Mouse (Mus musculus) adrenal gland (tissue): ENCODE data around the gene Dtx2.
"Not testable (repeated sequence)": the region's sequence is repeated elsewhere in the genome, so short reads cannot be mapped to it uniquely, and the experiment has no call there.

Experiments
- intact Hi-C: fragments of 180-260 bp; cut with DNase I; formaldehyde crosslinking; loops from one replicate; pipeline ENCODE4 v1.15.1; 2025

The Dtx2 gene

GRCm38 (mm10) chr5:136025712-136026111, 31.1 kb downstream of the Dtx2 start:
- intact Hi-C loops: no loop called here

GRCm38 (mm10) chr5:136026859-136027258, 32.3 kb downstream of the Dtx2 start:
- intact Hi-C loops: no loop called here

GRCm38 (mm10) chr5:136027612-136028311, 33.2 kb downstream of the Dtx2 start:
- intact Hi-C loops: no loop called here

- intact Hi-C loops: no loop called here
Measured at GRCm38 (mm10) chr5:136034868-136035267, 40.3 kb downstream of the Dtx2 start.

- intact Hi-C loops: no loop called here
Measured at GRCm38 (mm10) chr5:136035285-136035684, 40.7 kb downstream of the Dtx2 start.

- intact Hi-C loops: no loop called here
Measured at GRCm38 (mm10) chr5:136036667-136037066, 42.1 kb downstream of the Dtx2 start.

GRCm38 (mm10) chr5:136038258-136039214, 43.9 kb downstream of the Dtx2 start, which contains the start of gene Upk3b:
Gene Upk3b (plus strand): TSS chr5:136038496.
- intact Hi-C loops: no loop called here

GRCm38 (mm10) chr5:136040210-136040609, 45.6 kb downstream of the Dtx2 start:
- intact Hi-C loops: no loop called here

GRCm38 (mm10) chr5:136041260-136041659, 46.7 kb downstream of the Dtx2 start:
- intact Hi-C loops: no loop called here

- intact Hi-C loops: no loop called here
Measured at GRCm38 (mm10) chr5:136041666-136042065, 47.1 kb downstream of the Dtx2 start.

- intact Hi-C loops: no loop called here
Measured at GRCm38 (mm10) chr5:136044865-136045264, 50.3 kb downstream of the Dtx2 start.

GRCm38 (mm10) chr5:136045408-136045807, 50.8 kb downstream of the Dtx2 start:
- intact Hi-C loops: no loop called here

GRCm38 (mm10) chr5:136045987-136046386, 51.4 kb downstream of the Dtx2 start:
- intact Hi-C loops: no loop called here

GRCm38 (mm10) chr5:136048541-136048940, 53.9 kb downstream of the Dtx2 start:
- intact Hi-C loops: not testable (repeated sequence)

- intact Hi-C loops: no loop called here
Measured at GRCm38 (mm10) chr5:136049926-136050325, 55.3 kb downstream of the Dtx2 start.

GRCm38 (mm10) chr5:136051231-136052085, 56.9 kb downstream of the Dtx2 start:
- intact Hi-C loops: no loop called here

GRCm38 (mm10) chr5:136052861-136053655, 58.5 kb downstream of the Dtx2 start:
- intact Hi-C loops: no loop called here

- intact Hi-C loops: no loop called here
Measured at GRCm38 (mm10) chr5:136054301-136055077, 59.9 kb downstream of the Dtx2 start, which contains the start of gene Upk3bl. Gene Upk3bl (plus strand): TSS chr5:136054492.

- intact Hi-C loops: no loop called here
Measured at GRCm38 (mm10) chr5:136056062-136056461, 61.5 kb downstream of the Dtx2 start.

GRCm38 (mm10) chr5:136057085-136057484, 62.5 kb downstream of the Dtx2 start:
- intact Hi-C loops: no loop called here
